In genomic region chr3:129412126-129412960, GRCm38 (mm10) we compare ENCODE assay signal across 19 mouse cellular contexts.
"Had no signal": no experiment of that assay in that cellular context is flagged by ENCODE, and none has a peak within 500 bp of the region (broad histone marks: within the 10 kb centered on the region; RNA-seq: fewer than 3 reads in every experiment).

No protein-coding gene starts in this region.

- ATAC-seq: liver, embryonic 12.5 days had no signal

- H3K27me3 ChIP-seq: liver, embryonic 12.5 days; liver, embryonic 15.5 days; lung, embryonic 15.5 days; megakaryocyte, embryonic 14.5 days; neural tube, embryonic 12.5 days; neural tube, embryonic 15.5 days; stomach, embryonic 15.5 days had no signal

- H3K9me3 ChIP-seq: liver, embryonic 15.5 days; lung, embryonic 15.5 days; midbrain, embryonic 10.5 days; neural tube, embryonic 12.5 days; neural tube, embryonic 15.5 days; stomach, embryonic 15.5 days had no signal

- H3K9ac ChIP-seq: liver, embryonic 12.5 days; liver, embryonic 15.5 days; lung, embryonic 15.5 days; neural tube, embryonic 12.5 days; neural tube, embryonic 15.5 days; stomach, embryonic 15.5 days had no signal

- H3K4me3 ChIP-seq: liver, embryonic 12.5 days; liver, embryonic 15.5 days; lung, embryonic 15.5 days; megakaryocyte, embryonic 14.5 days; midbrain, embryonic 10.5 days; neural tube, embryonic 12.5 days; neural tube, embryonic 15.5 days; stomach, embryonic 15.5 days had no signal

- H3K36me3 ChIP-seq: liver, embryonic 12.5 days; liver, embryonic 15.5 days; lung, embryonic 15.5 days; midbrain, embryonic 10.5 days; neural tube, embryonic 12.5 days; neural tube, embryonic 15.5 days; stomach, embryonic 15.5 days had no signal

- H3K27ac ChIP-seq: liver, embryonic 12.5 days; liver, embryonic 15.5 days; lung, embryonic 15.5 days; midbrain, embryonic 10.5 days; neural tube, embryonic 12.5 days; neural tube, embryonic 15.5 days; stomach, embryonic 15.5 days had no signal

- H3K4me2 ChIP-seq: liver, embryonic 12.5 days; liver, embryonic 15.5 days; lung, embryonic 15.5 days; neural tube, embryonic 12.5 days; neural tube, embryonic 15.5 days; stomach, embryonic 15.5 days had no signal

- DNase-seq: kidney, adult 18-20 months; kidney, adult 9 months; kidney, postnatal 14 days; kidney, postnatal 4 days; liver; lung, adult 18-20 months; lung, postnatal 10 days; lung, postnatal 36 days; midbrain, embryonic 14.5 days; spleen, adult 18-20 months; thymus, postnatal 36 days had no signal

- H3K4me1 ChIP-seq: liver, embryonic 12.5 days; liver, embryonic 15.5 days; lung, embryonic 15.5 days; megakaryocyte, embryonic 14.5 days; neural tube, embryonic 12.5 days; neural tube, embryonic 15.5 days; stomach, embryonic 15.5 days had no signal
